Mouse (Mus musculus) MEL-GATA-1-ER (cell line): ENCODE measurements at regions not wholly inside any gene's neighbourhood (a gene's known extent, or its start where the extent isn't known, plus 50 kb on each side); places are given as distances from the start of the nearest gene placed in this dataset.

ENCODE experiments used
- DNase-seq: peaks from one replicate; pipeline ENCODE4 v3.0.0-alpha.2; 2012; ENCODE audit warnings: low read depth; ENCODE audit errors: extremely low read depth

DNA sequence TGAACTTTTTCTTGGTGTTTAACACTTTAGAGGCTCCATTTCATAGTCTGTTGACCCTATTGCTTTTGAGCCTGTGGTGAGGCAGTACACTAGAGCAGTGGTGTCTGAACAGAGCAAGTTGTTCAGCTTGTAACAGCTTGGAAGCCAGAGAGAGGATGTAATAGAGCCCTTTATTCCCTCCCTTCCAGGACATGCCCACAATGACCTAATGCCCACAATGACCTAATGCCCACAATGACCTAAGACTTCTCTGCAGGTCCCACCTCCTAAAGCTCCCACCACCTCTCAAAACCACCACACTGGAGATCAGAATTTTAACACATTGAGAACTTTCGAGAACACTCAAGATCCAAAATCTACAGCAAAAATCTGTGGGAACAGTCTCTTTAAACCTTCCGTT is 115.6 kb downstream of the S1pr1 start:
- no peak for DNase-seq

DNA sequence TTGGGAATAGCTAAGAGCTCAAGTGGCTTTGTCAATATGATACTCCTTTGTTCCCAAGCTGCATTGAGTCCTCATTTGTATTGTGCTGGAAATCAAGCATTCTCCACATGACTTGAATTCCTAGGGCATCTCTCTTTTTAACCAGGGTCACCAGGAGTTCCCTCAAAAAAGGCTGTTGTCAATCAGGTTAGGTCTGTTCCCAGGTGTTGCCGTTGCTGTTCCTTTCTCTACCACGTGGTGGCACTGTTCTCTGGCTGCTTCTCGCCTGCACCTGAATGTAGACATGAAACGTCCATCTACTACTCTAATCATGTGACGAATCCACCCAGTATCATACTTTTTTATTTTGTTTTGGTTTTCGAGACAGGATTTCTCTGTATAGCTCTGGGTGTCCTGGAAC is 118.3 kb downstream of the S1pr1 start:
- peak; percentile 47 for DNase-seq

DNA sequence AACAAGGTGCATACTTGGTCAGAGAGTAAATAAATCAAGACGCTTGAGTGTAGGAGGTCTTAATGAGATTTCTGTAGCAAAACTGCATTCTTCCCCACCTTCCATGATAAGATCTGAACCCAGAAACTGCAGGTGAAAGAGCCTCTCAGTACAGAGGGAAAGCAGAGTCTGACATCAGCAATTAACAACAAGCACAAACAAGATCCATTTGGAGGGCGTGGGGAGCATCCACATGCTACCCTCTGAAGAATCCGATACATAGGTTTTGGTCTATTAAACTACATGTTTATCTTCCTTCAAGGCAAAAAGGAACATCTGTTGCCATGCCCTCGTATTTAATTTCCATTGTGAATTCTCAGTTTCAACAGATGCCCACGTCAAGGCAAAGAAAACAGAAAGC is 124.2 kb downstream of the S1pr1 start:
- DNase-seq: no peak

DNA sequence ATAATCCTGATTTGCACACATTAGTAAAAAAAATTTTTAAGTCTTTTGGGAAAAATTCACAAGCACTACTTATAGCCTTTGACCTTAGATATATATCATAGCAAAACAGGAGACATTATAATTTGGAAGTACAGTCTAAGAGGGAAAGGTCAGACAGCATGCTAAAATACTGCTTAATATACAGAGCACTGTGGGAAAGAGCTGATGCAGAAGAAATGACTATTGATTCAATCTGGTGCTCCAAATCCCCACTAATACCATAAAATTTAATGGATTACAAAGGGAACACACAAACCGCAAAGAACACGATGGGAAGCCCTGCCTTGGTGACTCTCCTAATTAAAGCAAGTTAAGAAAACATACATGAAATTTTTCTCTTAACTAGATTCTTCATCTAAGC is 126.3 kb downstream of the S1pr1 start:
- no peak for DNase-seq

DNA sequence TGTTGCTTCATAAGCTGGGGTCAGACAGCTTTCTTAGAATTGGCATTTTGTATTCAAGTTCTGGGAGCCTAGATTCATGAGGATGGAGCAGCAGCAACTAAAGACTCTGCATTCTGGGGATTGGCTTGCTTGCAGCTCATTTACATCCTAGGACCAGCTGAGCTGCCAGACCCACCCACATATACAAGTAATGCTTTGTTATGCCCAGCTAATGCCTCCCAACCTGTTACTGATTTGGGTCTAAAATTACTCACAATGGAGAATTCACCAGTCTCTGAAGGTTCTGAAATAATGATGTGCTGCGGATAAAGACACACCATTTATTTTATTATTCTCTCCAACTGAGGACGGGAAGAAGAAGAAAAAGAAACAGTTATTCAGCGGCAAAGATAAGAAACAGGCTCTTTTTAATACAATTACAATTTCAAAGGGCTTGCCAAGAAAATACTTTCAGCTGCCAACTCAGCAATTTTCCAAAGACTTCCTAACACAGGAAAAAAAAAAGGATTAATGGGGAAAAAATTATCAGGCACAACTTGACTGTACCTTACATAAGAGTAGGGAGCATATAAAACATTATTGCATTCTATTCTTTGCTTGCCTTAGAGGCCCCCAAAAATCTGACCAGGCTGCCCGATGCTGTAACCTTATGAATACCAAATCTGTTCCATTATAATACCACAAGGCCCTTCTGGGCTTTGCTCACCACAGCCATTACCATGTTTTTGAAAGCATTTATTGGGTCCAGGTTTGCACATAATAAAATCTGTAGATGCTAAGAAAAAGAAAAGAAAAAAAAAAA is 134.5 kb downstream of the S1pr1 start:
- no peak for DNase-seq

DNA sequence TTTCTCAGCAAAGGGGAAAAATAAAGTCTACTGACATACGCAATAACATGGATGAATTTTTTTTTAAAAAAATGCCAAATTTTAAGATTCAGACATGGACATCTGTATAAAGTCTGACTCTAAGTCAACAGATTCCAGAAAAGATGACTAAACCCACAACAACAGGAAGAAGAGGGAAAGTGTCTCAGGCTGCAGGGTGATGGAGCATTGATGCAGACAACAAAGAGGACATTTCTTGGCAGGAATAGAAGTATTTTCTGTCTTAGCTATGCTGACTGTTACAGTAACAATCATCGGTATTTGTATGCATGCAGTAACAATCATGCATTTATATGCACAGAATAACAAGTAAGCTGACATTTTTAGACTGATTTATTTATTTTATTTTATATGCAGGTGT is 139.5 kb downstream of the S1pr1 start:
- no peak for DNase-seq

DNA sequence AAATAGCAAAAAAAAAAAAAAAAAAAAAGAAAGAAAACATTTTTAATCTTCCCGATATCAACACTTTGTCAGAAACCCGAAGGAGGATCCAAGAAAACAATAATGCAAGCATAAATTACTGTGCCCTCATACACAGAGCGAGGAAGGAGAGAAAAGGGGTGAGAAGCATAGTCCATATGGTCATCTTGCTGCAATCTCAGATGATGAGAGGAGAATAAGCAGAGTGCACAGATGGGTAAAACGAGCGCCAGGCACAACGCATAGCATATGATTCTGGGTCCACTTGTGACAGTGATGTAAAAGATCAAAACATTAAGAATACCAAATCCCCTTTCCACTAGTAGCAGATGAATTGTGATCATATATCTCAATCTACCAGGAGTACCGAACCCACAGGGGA is 152.1 kb downstream of the S1pr1 start:
- no peak for DNase-seq

DNA sequence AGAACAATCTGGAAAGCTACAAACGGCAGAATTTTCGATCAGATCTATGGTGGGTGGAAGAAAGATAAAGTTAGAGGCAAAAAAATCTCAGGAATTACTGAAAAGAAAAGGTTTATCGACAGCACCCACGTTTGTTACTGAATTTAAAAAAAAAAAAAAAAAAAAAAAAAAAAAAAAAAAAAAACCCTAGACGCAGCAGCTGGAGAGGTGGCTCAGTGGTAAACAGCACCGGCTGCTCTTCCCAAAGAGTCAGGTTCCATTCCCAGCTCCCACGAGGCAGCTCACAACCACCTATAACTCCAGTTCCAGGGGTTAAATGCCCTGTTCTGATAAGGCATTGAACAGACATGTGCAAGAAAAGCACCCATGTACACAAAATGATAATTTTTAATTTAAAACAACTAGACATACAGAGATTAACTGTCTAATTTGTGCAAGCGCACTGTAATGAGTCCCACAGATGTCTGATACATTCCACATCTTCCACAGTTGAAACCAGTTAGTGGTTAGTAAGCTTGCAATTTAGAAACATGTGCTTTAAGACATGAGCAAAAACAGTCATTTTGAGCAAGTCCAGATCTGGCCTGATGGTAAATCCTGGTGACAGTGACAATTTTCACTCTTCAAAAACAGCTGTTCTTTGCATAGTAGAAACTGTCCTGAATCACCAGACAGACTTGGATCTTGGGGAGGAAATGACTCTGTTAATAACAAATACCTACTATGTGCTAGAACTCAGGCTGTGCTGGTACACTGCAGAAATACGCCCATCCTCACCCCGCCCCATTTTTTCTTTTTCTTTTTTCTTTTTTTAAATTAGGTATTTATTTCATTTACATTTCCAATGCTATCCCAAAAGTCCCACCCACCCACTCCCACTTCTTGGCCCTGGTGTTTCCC is 159.8 kb downstream of the S1pr1 start:
- no peak for DNase-seq

DNA sequence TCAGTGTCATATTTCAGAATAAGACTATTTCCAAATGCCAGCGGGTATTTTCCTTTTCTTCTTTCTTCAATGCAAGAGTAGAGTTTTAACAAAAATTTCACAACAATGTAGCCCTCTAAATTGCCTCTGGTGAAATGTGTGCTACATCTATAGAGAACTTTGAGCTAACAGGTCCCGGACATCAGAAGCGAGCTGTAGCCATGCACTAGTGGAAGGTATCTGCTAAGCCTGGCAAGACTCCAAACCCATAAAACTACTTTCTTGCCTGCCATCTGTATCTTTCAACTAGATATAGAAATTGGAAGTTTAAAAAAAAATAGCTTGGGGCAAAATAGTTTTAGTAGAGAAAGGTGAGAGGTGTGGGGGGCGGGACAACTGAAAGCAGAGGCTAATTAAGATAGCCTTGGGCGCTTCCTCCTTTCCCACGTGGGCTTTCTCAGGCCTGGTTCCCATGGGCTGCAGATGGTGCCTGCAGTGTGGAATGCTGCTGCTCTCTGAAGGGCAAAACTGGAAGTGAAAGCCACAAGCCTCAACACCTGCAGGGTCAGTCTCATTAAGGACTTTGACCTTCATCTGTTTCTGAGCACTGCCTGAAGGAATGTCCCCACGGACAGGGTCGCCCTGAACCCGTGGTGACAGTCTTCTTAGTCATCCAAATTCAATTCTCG is 160.9 kb downstream of the S1pr1 start:
- no peak for DNase-seq

DNA sequence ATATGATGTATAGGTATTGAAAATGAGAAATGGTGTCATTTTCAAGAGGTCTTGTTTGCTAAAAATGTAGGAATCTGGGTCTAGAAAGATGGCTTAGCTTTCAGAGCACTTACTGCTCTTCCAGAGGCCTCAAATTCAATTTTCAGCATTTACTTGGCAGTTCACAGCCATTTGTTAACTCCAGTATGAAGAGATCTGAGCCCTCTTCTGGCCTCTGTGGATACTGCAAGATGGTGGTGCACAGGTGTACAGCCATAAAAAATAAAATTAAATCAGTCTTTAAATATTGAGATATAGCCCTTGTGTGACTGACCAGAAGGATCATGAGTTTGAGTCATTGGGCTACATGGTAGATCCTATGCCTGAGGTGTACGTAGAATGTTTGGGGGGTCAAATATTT is 173.1 kb downstream of the S1pr1 start:
- DNase-seq: peak; percentile 16

DNA sequence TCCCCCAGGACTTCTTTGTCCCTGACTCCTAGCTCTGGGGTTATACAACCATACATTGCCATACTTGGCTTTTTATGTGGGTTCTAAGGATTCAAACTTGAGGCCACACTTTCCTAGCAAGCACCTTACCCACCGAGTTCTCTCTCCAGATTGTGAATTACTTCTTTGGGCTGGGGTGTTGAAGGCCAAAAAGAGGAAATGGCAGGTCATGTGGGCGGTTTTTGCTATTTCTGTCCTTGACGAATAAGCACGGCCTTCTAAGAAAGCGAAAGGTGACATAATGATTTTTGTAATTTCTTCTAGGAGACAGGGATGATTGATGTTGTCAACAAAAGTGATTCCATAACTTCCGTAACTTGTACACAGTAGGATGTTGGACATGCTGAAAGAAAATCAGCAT is 176.5 kb downstream of the S1pr1 start:
- no peak for DNase-seq

DNA sequence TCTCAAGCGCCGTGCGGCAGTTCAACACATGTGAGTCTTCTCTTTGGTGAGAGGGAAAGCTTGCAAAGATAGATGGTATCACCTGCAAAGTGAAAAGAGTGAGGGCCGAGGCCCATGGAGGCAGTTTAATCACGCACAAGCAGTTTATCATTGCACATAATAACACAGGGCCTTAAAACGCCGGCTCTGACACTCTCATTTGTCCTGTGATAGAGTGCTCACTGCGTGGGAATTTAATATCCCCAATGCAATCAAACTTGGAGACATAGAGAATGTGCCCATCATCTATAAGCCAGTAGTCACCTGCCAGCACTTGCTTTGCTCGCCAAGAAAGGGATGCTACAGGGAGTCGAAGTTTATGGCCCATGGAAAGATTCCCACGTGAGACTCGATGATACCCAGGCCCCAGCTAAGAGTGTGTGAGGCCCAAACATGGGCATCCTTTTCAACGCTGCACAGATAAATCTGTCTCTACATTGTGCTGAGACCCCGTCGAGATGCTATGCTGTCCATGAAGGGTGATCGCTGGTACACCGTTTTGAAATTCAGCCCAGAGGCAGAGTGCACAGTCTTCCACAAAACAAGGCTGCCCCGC is 182.6 kb downstream of the S1pr1 start:
- DNase-seq: no peak

DNA sequence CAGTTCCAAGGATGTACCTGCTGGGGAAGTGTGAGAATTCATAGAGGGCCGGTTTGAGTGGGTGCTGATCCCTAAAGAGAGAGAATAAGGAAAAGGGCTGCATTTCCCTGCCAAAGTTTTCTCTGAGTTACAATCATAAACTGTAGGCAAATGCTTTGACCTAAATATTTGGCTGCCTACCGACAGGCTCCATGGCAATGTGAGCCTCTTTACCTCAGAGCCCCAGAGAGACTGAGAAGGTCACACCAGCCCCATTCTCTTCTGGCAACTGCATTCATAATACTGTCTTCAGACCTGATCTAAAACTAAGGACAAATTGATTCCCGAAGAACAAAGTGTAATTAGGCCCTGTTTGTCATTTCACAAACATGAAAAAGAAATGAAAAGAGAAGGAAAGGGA is 184.4 kb downstream of the S1pr1 start:
- no peak for DNase-seq

DNA sequence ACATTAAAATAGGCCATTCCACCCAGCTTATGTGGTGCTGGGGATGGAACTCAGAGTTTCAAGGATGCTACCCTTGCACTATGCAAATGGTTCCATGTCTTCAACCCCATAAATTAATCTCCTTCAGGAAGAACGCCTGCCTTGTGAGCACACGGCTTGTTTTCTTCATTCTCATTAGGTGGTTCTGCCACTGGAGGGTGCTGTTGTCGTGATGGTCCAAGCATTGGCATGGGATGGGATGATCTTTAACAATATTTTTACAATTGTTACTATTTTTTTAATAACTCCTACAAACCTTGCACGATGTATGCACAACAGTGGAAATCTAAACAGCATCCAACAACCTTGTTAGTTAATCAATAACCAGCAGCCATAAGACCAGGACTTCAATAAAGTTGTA is 185.0 kb downstream of the S1pr1 start:
- DNase-seq: no peak

DNA sequence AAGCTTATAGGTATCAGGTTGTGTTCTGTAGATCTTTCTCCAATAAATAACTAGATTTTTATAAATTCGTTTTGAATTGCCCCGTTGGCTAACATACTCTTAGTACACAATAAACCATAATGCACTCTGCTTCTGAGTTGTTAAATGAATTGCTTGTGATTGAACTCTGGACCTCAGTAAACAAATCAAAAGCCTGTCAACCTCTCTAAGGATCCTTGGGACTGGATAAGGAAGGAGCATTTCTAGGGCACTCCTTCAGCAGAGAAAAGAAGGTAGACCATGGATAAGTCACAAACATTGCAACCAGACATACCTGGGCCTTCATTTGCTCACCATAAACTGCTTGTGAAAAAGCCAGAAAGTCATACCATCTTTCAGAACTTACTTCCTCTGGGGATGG is 191.4 kb downstream of the S1pr1 start:
- no peak for DNase-seq

DNA sequence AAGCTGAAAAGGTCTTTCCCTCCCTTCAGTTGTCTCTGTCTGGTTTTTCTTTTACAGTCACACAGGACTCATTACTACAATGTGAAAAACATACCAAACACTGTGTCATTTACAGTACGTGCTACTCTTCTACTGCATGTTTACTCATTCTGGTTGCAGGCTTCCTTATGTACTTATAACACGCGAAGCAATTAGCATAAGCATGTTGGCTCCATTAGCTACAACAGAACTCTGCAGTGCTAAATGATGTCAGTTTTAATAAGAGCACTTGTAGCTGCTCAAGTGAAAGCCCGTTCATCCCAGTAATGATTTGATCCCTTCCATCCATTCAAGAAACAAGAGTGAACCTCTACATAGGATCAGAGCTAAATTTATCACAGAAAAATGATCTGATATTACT is 199.2 kb downstream of the S1pr1 start:
- no peak for DNase-seq

DNA sequence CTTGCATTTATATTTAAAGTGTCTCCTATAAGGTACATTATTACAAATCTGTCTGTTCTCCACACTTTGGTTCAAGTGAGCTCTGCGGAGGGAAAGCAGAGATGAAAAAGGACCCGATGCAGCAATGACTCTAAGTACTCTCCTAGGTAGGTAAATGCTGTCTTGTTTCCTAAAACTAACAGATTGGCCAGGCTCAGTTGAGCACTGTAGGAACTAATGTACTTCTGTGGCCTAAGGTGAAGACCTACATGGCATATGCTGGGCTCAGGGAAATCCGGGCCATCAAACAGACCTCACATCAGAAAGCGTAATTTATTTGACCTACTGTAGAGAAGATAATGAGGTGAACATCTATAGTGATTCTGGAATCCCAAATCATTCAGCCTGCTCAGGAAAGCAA is 205.2 kb downstream of the S1pr1 start:
- DNase-seq: no peak

DNA sequence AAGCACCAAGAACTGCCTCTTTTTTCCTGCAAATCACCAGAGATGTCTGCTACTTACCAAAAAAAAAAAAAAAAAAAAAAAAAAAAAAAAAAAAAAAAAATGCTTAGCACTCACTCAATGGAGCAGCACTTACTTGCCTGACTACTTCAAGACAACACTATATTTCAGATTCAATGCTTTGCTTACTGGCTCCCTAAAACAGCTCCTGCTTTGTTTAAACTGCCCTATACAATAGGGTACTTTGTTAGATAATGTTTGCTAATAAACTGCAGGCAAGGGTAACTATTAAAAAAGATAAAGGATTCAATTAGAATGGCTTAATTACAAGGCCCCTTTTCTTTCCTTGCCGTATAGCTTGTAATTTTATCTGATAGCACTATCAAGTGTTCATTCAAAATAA is 217.5 kb downstream of the S1pr1 start:
- DNase-seq: no peak

DNA sequence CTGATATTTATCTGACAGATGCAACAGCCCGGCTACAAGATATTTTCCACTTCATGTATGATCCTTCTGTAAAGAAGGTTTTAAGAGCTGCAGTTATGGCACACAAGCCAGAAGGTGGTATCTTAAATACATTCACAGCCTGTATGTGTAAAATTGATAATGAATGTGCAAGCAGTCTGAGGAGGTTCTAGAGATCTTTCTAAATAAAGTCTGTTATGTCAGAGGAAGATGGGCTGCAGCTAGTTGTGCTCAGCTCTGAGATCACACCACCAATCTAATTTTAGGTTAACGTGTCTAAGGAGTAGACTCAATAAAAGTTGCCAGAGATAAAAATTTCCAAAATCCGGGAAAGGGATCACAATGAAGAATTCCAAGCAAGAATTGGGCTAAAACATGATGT is 218.8 kb downstream of the S1pr1 start:
- DNase-seq: no peak

DNA sequence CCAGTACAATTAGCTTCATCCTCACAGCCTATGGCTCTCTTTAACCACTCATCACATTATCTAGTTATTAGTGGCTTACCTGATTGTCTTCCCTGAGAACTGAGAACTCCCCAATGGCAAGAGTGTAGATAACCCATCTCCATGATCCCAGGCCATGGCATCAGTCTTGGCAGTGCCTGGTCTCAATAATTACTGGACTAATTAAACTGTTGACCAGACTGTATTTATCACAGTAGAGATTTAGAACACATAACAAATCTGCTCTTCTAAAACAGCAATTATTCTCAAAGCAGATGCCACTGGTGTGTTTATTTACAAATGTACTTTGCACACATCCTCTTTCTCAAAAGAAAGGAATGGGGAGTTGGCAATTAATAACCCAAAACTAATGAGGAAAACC is 219.2 kb downstream of the S1pr1 start:
- no peak for DNase-seq

DNA sequence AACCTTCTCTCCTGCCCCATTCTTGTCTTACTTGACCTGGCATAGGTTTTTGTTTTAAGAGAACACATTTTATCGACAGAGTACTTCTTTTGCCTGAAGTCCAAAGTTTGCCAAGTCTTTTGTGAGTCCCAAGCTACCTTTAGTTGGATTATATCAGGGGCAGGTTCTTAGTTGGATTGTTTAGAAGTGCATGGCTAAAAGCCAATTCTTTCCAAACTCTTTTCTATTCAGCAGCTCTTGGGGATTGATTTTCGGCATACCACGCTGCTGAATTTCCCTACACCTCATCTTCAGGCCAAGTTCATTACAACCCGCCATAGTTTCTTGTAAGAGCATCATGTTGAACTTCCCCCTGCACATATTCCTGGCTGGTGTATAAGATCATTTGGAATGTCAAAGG is 245.9 kb downstream of the S1pr1 start:
- DNase-seq: no peak

DNA sequence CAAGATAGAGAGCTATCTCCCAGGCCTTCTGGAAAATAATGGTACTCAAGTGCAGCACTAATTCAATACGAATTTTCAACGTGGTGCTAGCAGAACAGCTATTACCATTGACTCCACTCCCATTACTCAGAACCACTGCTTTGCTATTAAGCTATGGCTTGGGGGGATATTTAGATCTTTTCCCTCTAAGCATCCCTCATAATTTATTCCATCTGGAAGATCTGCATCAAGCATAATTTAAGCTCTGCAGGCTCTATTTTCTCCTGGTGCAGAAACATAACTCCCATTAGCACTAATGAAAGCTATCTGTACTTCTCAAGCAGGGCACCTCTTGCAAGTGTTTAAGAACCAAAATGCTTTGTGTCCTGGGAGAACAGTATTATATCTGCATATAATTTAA is 247.0 kb downstream of the S1pr1 start:
- DNase-seq: no peak
